Mouse (Mus musculus) myocyte (in vitro differentiated cells): ENCODE measurements at regions not wholly inside any gene's neighbourhood (a gene's known extent, or its start where the extent isn't known, plus 50 kb on each side); places are given as distances from the start of the nearest gene placed in this dataset.

ENCODE experiments used
- H3K27me3 ChIP-seq: one replicate; pipeline ENCODE4 v1.6.1; 2011; ENCODE audit not compliant: control insufficient read depth, insufficient read depth, insufficient read length
- H3K36me3 ChIP-seq: one replicate; pipeline ENCODE4 v1.6.1; 2011; ENCODE audit not compliant: control insufficient read depth, insufficient read depth
- H3K4me2 ChIP-seq: one replicate; pipeline ENCODE4 v1.6.1; 2011; ENCODE audit warnings: low read depth, control low read depth
- H3K4me3 ChIP-seq: one replicate; pipeline ENCODE4 v1.5.1; 2011; ENCODE audit warnings: mild to moderate bottlenecking, control low read depth, moderate library complexity
- H3K79me2 ChIP-seq: one replicate; pipeline ENCODE4 v1.6.1; 2011; ENCODE audit not compliant: control insufficient read depth, insufficient read depth
- H3ac ChIP-seq: one replicate; pipeline ENCODE4 v1.6.1; 2011; ENCODE audit not compliant: control insufficient read depth, insufficient read length
- CEBPB ChIP-seq: IDR thresholded peaks from 2 replicates; pipeline ENCODE4 v1.6.1; 2011; ENCODE audit warnings: mild to moderate bottlenecking, moderate library complexity; ENCODE audit not compliant: poor library complexity, insufficient read depth, severe bottlenecking
- E2F4 ChIP-seq: IDR thresholded peaks from one replicate; pipeline ENCODE4 v1.6.1; 2011; ENCODE audit warnings: mild to moderate bottlenecking, control low read depth, moderate library complexity; ENCODE audit not compliant: insufficient read depth
- MAX ChIP-seq: IDR thresholded peaks from one replicate; pipeline ENCODE4 v1.6.1; 2011; ENCODE audit warnings: low read depth, mild to moderate bottlenecking, control low read depth
- MYOD1 ChIP-seq, 3 experiments: IDR thresholded peaks; one replicate each; pipeline ENCODE4 v1.6.1; 2011; ENCODE audit warnings: control low read depth in 2 of 3, low read depth in 2 of 3, mild to moderate bottlenecking in 2 of 3, moderate library complexity in 1 of 3; ENCODE audit not compliant: insufficient read length in 2 of 3, control insufficient read depth in 1 of 3
- MYOG ChIP-seq, 3 experiments: IDR thresholded peaks; one replicate each; pipeline ENCODE4 v1.6.1; 2011; ENCODE audit warnings: control low read depth in 2 of 3, low read depth in 2 of 3, mild to moderate bottlenecking in 2 of 3; ENCODE audit not compliant: insufficient read length in 2 of 3, control insufficient read depth in 1 of 3, insufficient read depth in 1 of 3
- POLR2A ChIP-seq: IDR thresholded peaks from one replicate; pipeline ENCODE4 v1.6.1; 2011; ENCODE audit warnings: low read depth, mild to moderate bottlenecking, control low read depth, moderate library complexity; ENCODE audit not compliant: insufficient read length
- POLR2AphosphoS2 ChIP-seq: IDR thresholded peaks from one replicate; pipeline ENCODE4 v1.6.1; 2011; ENCODE audit warnings: low read depth, control low read depth; ENCODE audit not compliant: insufficient read length
- REST ChIP-seq: IDR thresholded peaks from one replicate; pipeline ENCODE4 v1.6.1; 2011; ENCODE audit warnings: mild to moderate bottlenecking, control low read depth, moderate library complexity; ENCODE audit not compliant: insufficient read depth, insufficient read length
- SRF ChIP-seq: IDR thresholded peaks from one replicate; pipeline ENCODE4 v1.6.1; 2011; ENCODE audit warnings: low read depth; ENCODE audit not compliant: control insufficient read depth, insufficient read length
- TCF12 ChIP-seq: IDR thresholded peaks from one replicate; pipeline ENCODE4 v1.6.1; 2011; ENCODE audit warnings: mild to moderate bottlenecking, control low read depth; ENCODE audit not compliant: poor library complexity, insufficient read depth, severe bottlenecking
- TCF3 ChIP-seq: IDR thresholded peaks from one replicate; pipeline ENCODE4 v1.6.1; 2011; ENCODE audit warnings: low read depth, control low read depth; ENCODE audit not compliant: insufficient read length
- USF1 ChIP-seq: IDR thresholded peaks from one replicate; pipeline ENCODE4 v1.6.1; 2011; ENCODE audit warnings: low read depth, mild to moderate bottlenecking, control low read depth, moderate library complexity

- no peaks in the 10 kb centered on the region for H3K27me3 ChIP-seq
- no peaks in the 10 kb centered on the region for H3K36me3 ChIP-seq
- peak overlapping the region; percentile 21 for H3K4me2 ChIP-seq
- no peak overlapping the region for H3ac ChIP-seq
- H3K79me2 ChIP-seq, result no peaks in the 10 kb centered on the region
- H3K4me3 ChIP-seq, result no peak overlapping the region
- TF ChIP-seq POLR2AphosphoS2 (no peak), USF1 (no peak), POLR2A (no peak), MYOD1 (IDR thresholded peaks at IDR 0.05; ENCODE audit: control insufficient read depth in 1 of 3, insufficient read length in 2 of 3, low read depth in 2 of 3) (no peak), MYOG (IDR thresholded peaks at IDR 0.05; ENCODE audit: control insufficient read depth in 1 of 3, insufficient read depth in 1 of 3, insufficient read length in 2 of 3, low read depth in 2 of 3) (no peak), TCF12 (no peak), SRF (no peak), E2F4 (no peak), TCF3 (no peak)
Measured at GRCm38 (mm10) chr14:114790946-114791830, 300.8 kb upstream of the Gpc5 start.

GRCm38 (mm10) chr14:114791831-114792224, 300.2 kb upstream of the Gpc5 start:
- H3K79me2 ChIP-seq, result no peaks in the 10 kb centered on the region
- H3K4me2 ChIP-seq, result no peak overlapping the region
- H3K36me3 ChIP-seq, result no peaks in the 10 kb centered on the region
- no peak for TF ChIP-seq POLR2AphosphoS2
- no peak for TF ChIP-seq E2F4
- H3K27me3 ChIP-seq, result no peaks in the 10 kb centered on the region
- H3K4me3 ChIP-seq, result no peak overlapping the region
- H3ac ChIP-seq, result no peak overlapping the region

DNA sequence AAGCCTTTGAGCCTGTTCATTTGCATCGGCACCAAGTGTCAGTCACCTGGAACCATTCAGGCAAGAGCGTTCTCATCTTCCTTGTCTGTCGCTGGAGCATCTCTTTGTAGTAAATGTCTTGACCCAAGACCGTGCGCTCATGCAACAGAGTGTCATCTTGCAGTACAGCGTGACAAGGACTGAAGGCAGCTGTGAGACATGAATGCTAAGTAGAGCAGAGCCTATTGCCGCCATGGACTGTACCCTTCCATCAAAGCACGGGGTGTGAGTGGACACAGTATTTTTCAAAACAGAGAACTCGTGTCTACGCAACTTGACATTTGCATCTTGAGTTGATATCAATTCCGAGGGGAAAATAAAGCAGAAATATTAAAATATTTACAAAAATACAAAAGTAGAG, 287.4 kb upstream of the Gpc5 start:
- Histone ChIP-seq H3K36me3 (no peaks in the 10 kb centered on the region), H3K27me3 (no peaks in the 10 kb centered on the region), H3K4me2 (no peak overlapping the region), H3ac (no peak overlapping the region), H3K79me2 (no peaks in the 10 kb centered on the region), H3K4me3 (no peak overlapping the region)
- TF ChIP-seq REST, result no peak
- no peak for TF ChIP-seq TCF3
- no peak for TF ChIP-seq E2F4
- no peak for TF ChIP-seq MYOD1 (IDR thresholded peaks at IDR 0.05; ENCODE audit: control insufficient read depth in 1 of 3, insufficient read length in 2 of 3, low read depth in 2 of 3)
- no peak for TF ChIP-seq MYOG (IDR thresholded peaks at IDR 0.05; ENCODE audit: control insufficient read depth in 1 of 3, insufficient read depth in 1 of 3, insufficient read length in 2 of 3, low read depth in 2 of 3)
- no peak for TF ChIP-seq MAX
- no peak for TF ChIP-seq USF1
- no peak for TF ChIP-seq CEBPB
- no peak for TF ChIP-seq SRF
- no peak for TF ChIP-seq TCF12
- TF ChIP-seq POLR2A, result no peak

DNA sequence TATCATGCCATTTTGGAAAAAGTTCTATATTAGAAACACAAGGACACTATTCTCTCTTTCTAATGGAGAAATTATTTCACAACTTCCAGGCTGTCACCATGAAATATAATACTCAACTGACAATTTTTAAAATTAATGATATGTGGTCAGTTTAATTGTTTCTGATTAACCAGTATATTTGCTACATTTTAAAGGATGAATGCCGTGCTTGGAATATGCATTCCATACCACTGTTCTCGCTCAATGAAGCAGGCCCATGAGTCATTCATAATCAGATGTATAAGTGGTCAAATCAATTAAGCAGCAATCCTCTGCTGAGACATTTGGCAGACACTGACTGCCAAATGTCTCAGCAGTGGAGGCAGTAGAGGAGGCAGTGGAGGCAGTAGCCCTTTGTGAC, 283.4 kb upstream of the Gpc5 start:
- Histone ChIP-seq H3K4me3 (no peak overlapping the region), H3K4me2 (no peak overlapping the region), H3ac (no peak overlapping the region), H3K27me3 (no peaks in the 10 kb centered on the region), H3K36me3 (no peaks in the 10 kb centered on the region), H3K79me2 (no peaks in the 10 kb centered on the region)
- no peak for TF ChIP-seq POLR2A
- TF ChIP-seq E2F4, result no peak
- no peak for TF ChIP-seq MYOG (IDR thresholded peaks at IDR 0.05; ENCODE audit: control insufficient read depth in 1 of 3, insufficient read depth in 1 of 3, insufficient read length in 2 of 3, low read depth in 2 of 3)
- TF ChIP-seq TCF12, result no peak
- no peak for TF ChIP-seq MYOD1 (IDR thresholded peaks at IDR 0.05; ENCODE audit: control insufficient read depth in 1 of 3, insufficient read length in 2 of 3, low read depth in 2 of 3)
- no peak for TF ChIP-seq CEBPB
- TF ChIP-seq USF1, result no peak
- no peak for TF ChIP-seq POLR2AphosphoS2
- no peak for TF ChIP-seq SRF
- TF ChIP-seq REST, result no peak
- TF ChIP-seq TCF3, result no peak

DNA sequence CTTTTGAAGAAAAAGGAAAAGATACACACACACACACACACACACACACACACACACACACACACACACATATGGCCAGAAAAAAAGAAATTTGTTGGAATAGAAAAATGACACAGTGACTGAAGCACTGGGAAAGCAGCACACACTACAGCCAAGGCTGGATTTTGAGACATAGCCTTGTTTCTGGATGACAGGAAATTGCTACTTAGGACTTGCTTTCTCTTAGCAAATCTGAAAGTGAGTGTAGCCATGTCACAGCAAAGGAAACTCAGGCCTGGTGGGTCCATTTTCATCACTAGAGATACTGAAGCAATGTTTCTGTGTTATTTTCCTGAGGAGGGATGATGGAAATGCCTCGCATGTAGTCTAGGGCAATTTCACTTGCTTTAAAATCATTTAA, 271.3 kb upstream of the Gpc5 start:
- Histone ChIP-seq H3K4me2 (no peak overlapping the region), H3K4me3 (no peak overlapping the region), H3K79me2 (no peaks in the 10 kb centered on the region), H3K36me3 (no peaks in the 10 kb centered on the region), H3K27me3 (no peaks in the 10 kb centered on the region), H3ac (no peak overlapping the region)
- TF ChIP-seq USF1, result no peak
- no peak for TF ChIP-seq REST
- TF ChIP-seq MYOG (IDR thresholded peaks at IDR 0.05; ENCODE audit: control insufficient read depth in 1 of 3, insufficient read depth in 1 of 3, insufficient read length in 2 of 3, low read depth in 2 of 3), result no peak
- no peak for TF ChIP-seq POLR2AphosphoS2
- no peak for TF ChIP-seq E2F4
- TF ChIP-seq MAX, result no peak
- TF ChIP-seq MYOD1 (IDR thresholded peaks at IDR 0.05; ENCODE audit: control insufficient read depth in 1 of 3, insufficient read length in 2 of 3, low read depth in 2 of 3), result no peak
- TF ChIP-seq CEBPB, result no peak
- no peak for TF ChIP-seq TCF12
- TF ChIP-seq SRF, result no peak
- no peak for TF ChIP-seq TCF3
- no peak for TF ChIP-seq POLR2A
